9 mouse cellular contexts compared by ENCODE assay signal in the genomic region with DNA sequence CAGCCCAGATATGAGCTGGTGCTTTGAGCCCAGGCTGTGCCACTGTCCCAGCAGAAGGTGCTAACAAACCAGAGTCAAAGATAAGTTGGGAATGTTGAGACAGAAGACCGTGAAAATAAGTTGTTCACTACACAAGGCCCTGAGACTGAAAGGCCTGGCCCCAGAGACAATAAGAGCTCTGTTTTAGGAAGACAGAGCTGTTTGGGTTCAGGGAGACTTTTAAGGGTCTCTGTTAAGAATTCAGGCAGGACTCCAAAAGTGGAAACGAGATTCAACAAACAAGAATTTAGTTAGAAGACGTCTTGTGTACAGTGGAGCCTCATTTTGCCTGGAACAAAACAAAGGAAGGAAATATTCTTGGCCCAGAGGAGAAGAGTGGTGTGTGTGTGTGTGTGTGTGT. TPM values are rescaled to one million over a fixed set of nuclear protein-coding genes. Genes with fewer than 3 reads are reported as not detected.
DNase-seq lines count a peak whose midpoint lies in the region; ATAC-seq lines count a peak whose summit lies in the region.
"Had no signal": no experiment of that assay in that cellular context is flagged by ENCODE, and none has a peak within 500 bp of the region (broad histone marks: within the 10 kb centered on the region; RNA-seq: fewer than 3 reads in every experiment).

No protein-coding gene starts in this region.

- H3K4me3 ChIP-seq in forebrain, embryonic 10.5 days = no peak overlapping the region
- H3K4me3 ChIP-seq in forebrain, embryonic 11.5 days (ENCODE audit: low read depth, low read length) = no peak overlapping the region
- no peak overlapping the region for H3K4me3 ChIP-seq in lung, embryonic 15.5 days
- H3K4me3 ChIP-seq in limb, embryonic 10.5 days = no peak overlapping the region
- H3K4me3 ChIP-seq in stomach, embryonic 15.5 days (replicated peaks) = no peak overlapping the region

- no peak for DNase-seq in forebrain, embryonic 10.5 days (ENCODE audit: extremely low spot score, low spot score)
- no peak for DNase-seq in forebrain, embryonic 11.5 days (ENCODE audit: low spot score)
- no peak for DNase-seq in lung, postnatal 25 days (ENCODE audit: low spot score)
- DNase-seq in limb, embryonic 10.5 days (ENCODE audit: low spot score) = no peak
- DNase-seq in cerebellum, postnatal 10 days = no peak
- no peak for DNase-seq in cerebellum, postnatal 36 days
- DNase-seq: cerebellum, adult 11-12 months had no signal

- no peaks in the 10 kb centered on the region for H3K9me3 ChIP-seq in forebrain, embryonic 10.5 days
- no peaks in the 10 kb centered on the region for H3K9me3 ChIP-seq in forebrain, embryonic 11.5 days (ENCODE audit: control insufficient read depth, low read length)
- no peaks in the 10 kb centered on the region for H3K9me3 ChIP-seq in lung, embryonic 15.5 days
- H3K9me3 ChIP-seq in limb, embryonic 10.5 days (replicated peaks) = no peaks in the 10 kb centered on the region
- no peaks in the 10 kb centered on the region for H3K9me3 ChIP-seq in stomach, embryonic 15.5 days

- H3K27ac ChIP-seq in forebrain, embryonic 10.5 days = peak overlapping the region; percentile 31
- H3K27ac ChIP-seq in forebrain, embryonic 11.5 days (ENCODE audit: low read depth, low read length) = no peak overlapping the region
- peak overlapping the region; percentile 71 for H3K27ac ChIP-seq in lung, embryonic 15.5 days
- peak overlapping the region; percentile 30; the same call in 1 of the 2 replicates for H3K27ac ChIP-seq in limb, embryonic 10.5 days
- peak overlapping the region; percentile 18; the same call in 1 of the 2 replicates for H3K27ac ChIP-seq in stomach, embryonic 15.5 days

- H3K36me3 ChIP-seq in forebrain, embryonic 10.5 days (replicated peaks) = peaks cover 40% of the 10 kb centered on the region
- no peaks in the 10 kb centered on the region for H3K36me3 ChIP-seq in forebrain, embryonic 11.5 days (ENCODE audit: control insufficient read depth, insufficient read depth, low read length)
- H3K36me3 ChIP-seq in lung, embryonic 15.5 days = peaks cover 13% of the 10 kb centered on the region
- peaks cover 47% of the 10 kb centered on the region for H3K36me3 ChIP-seq in limb, embryonic 10.5 days
- H3K36me3 ChIP-seq in stomach, embryonic 15.5 days = no peaks in the 10 kb centered on the region

- H3K27me3 ChIP-seq in forebrain, embryonic 10.5 days (ENCODE audit: poor library complexity, severe bottlenecking) = no peaks in the 10 kb centered on the region
- no peaks in the 10 kb centered on the region for H3K27me3 ChIP-seq in forebrain, embryonic 11.5 days (ENCODE audit: control insufficient read depth, insufficient read depth, low read length)
- no peaks in the 10 kb centered on the region for H3K27me3 ChIP-seq in lung, embryonic 15.5 days
- H3K27me3 ChIP-seq in limb, embryonic 10.5 days (ENCODE audit: low read depth, poor library complexity, severe bottlenecking) = no peaks in the 10 kb centered on the region
- H3K27me3 ChIP-seq in stomach, embryonic 15.5 days (replicated peaks) = no peaks in the 10 kb centered on the region

- 52% methylated on average over 3 of the region's 3 CpGs for WGBS in forebrain, embryonic 10.5 days
- 50% methylated on average over 3 of the region's 3 CpGs for WGBS in forebrain, embryonic 11.5 days
- 24% methylated on average over 3 of the region's 3 CpGs for WGBS in lung, embryonic 15.5 days
- 72% methylated on average over 3 of the region's 3 CpGs for WGBS in limb, embryonic 10.5 days
- 48% methylated on average over 3 of the region's 3 CpGs for WGBS in stomach, embryonic 15.5 days

- H3K9ac ChIP-seq in forebrain, embryonic 11.5 days (ENCODE audit: low read length) = no peak overlapping the region
- no peak overlapping the region for H3K9ac ChIP-seq in lung, embryonic 15.5 days
- no peak overlapping the region for H3K9ac ChIP-seq in stomach, embryonic 15.5 days

- ATAC-seq in forebrain, embryonic 11.5 days (replicated peaks; ENCODE audit: low FRiP score) = no peak
- no peak for ATAC-seq in lung, embryonic 15.5 days (ENCODE audit: borderline replicate concordance, extremely low read depth, low FRiP score, low TSS enrichment)
- ATAC-seq in stomach, embryonic 15.5 days (ENCODE audit: insufficient read depth, low FRiP score, low read depth) = no peak

- H3K4me2 ChIP-seq in forebrain, embryonic 11.5 days (ENCODE audit: low read depth, low read length, severe bottlenecking) = no peak overlapping the region
- no peak overlapping the region; the same call in 1 of the 2 replicates for H3K4me2 ChIP-seq in lung, embryonic 15.5 days
- no peak overlapping the region for H3K4me2 ChIP-seq in stomach, embryonic 15.5 days

- H3K4me1 ChIP-seq in forebrain, embryonic 10.5 days = peaks cover 32% of the 10 kb centered on the region
- peaks cover 6% of the 10 kb centered on the region; the same call in 1 of the 2 replicates for H3K4me1 ChIP-seq in forebrain, embryonic 11.5 days (replicated peaks; ENCODE audit: control insufficient read depth, insufficient read depth, low read length)
- peaks cover 31% of the 10 kb centered on the region for H3K4me1 ChIP-seq in lung, embryonic 15.5 days
- H3K4me1 ChIP-seq in limb, embryonic 10.5 days = peaks cover 8% of the 10 kb centered on the region
- peaks cover 7% of the 10 kb centered on the region; the same call in 1 of the 2 replicates for H3K4me1 ChIP-seq in stomach, embryonic 15.5 days

RNA-seq across cellular contexts. Expression of a gene that starts 6.8 kb away (rescaled TPM):
- 28.6 and 29.0 TPM in 2 replicates for polyA plus RNA-seq in forebrain, embryonic 10.5 days (2016; fragmentation: Nextera tagmentation; extraction: Ambion mirVana)
- polyA plus RNA-seq in forebrain, embryonic 11.5 days (2014; fragmentation: Nextera tagmentation; extraction: Ambion mirVana) = 29.6 and 32.3 TPM in 2 replicates
- 61.9 and 70.3 TPM in 2 replicates for polyA plus RNA-seq in lung, embryonic 15.5 days (2015; fragmentation: Nextera tagmentation; extraction: Ambion mirVana)
- 33.0 and 35.3 TPM in 2 replicates for polyA plus RNA-seq in limb, embryonic 10.5 days (2016; fragmentation: Nextera tagmentation; extraction: Ambion mirVana)
- polyA plus RNA-seq in stomach, embryonic 15.5 days (2015; fragmentation: Nextera tagmentation; extraction: Ambion mirVana) = 49.4 and 60.4 TPM in 2 replicates

RNA-seq across cellular contexts. Expression of a gene that starts 12.1 kb away (rescaled TPM):
- polyA plus RNA-seq in forebrain, embryonic 10.5 days (2016; fragmentation: Nextera tagmentation; extraction: Ambion mirVana) = not detected in 2 replicates
- 1.0 TPM in 1 of 2 replicates, not detected in the other for polyA plus RNA-seq in forebrain, embryonic 11.5 days (2014; fragmentation: Nextera tagmentation; extraction: Ambion mirVana)
- 0.36 TPM in 1 of 2 replicates, not detected in the other for polyA plus RNA-seq in lung, embryonic 15.5 days (2015; fragmentation: Nextera tagmentation; extraction: Ambion mirVana)
- not detected in 2 replicates for polyA plus RNA-seq in limb, embryonic 10.5 days (2016; fragmentation: Nextera tagmentation; extraction: Ambion mirVana)
- not detected in 2 replicates for polyA plus RNA-seq in stomach, embryonic 15.5 days (2015; fragmentation: Nextera tagmentation; extraction: Ambion mirVana)

RNA-seq across cellular contexts. Expression of a gene that starts 26.6 kb away (rescaled TPM):
- 4.7 and 5.8 TPM in 2 replicates for polyA plus RNA-seq in forebrain, embryonic 10.5 days (2016; fragmentation: Nextera tagmentation; extraction: Ambion mirVana)
- 6.6 and 7.6 TPM in 2 replicates for polyA plus RNA-seq in forebrain, embryonic 11.5 days (2014; fragmentation: Nextera tagmentation; extraction: Ambion mirVana)
- 45.0 and 49.5 TPM in 2 replicates for polyA plus RNA-seq in lung, embryonic 15.5 days (2015; fragmentation: Nextera tagmentation; extraction: Ambion mirVana)
- 7.0 TPM in 2 replicates for polyA plus RNA-seq in limb, embryonic 10.5 days (2016; fragmentation: Nextera tagmentation; extraction: Ambion mirVana)
- 45.5 and 53.4 TPM in 2 replicates for polyA plus RNA-seq in stomach, embryonic 15.5 days (2015; fragmentation: Nextera tagmentation; extraction: Ambion mirVana)
